Mouse (Mus musculus) midbrain, postnatal 0 days (tissue): ENCODE data around the gene Tmem33. TPM values are rescaled to one million over a fixed set of nuclear protein-coding genes. Genes with fewer than 3 reads are reported as not detected.

ENCODE experiments used
- ATAC-seq: fragments of 200-750 bp; cut with Nextera tagmentation; 2 replicates; pipeline ENCODE4 v1.8.0; 2017; ENCODE audit warnings: moderate number of reproducible peaks, mild to moderate bottlenecking, moderate TSS enrichment, moderate library complexity; ENCODE audit not compliant: low FRiP score
- DNase-seq: peaks from one replicate; pipeline ENCODE4 v3.0.0-alpha.2; 2015; ENCODE audit warnings: low spot score
- H3K27ac ChIP-seq: fragments of 300-500 bp; sonication (generic); 2 replicates; pipeline ENCODE4 v1.5.1; 2014; ENCODE audit warnings: low read depth, mild to moderate bottlenecking, low read length, mixed read lengths
- H3K27me3 ChIP-seq: fragments of 300-500 bp; sonication (generic); 2 replicates; pipeline ENCODE4 v1.6.1; 2014; ENCODE audit warnings: low read length, control low read depth, mixed read lengths; ENCODE audit not compliant: insufficient read depth
- H3K36me3 ChIP-seq: fragments of 300-500 bp; sonication (generic); 2 replicates; pipeline ENCODE4 v1.6.1; 2014; ENCODE audit warnings: low read length, control low read depth, mixed read lengths; ENCODE audit not compliant: insufficient read depth
- H3K4me1 ChIP-seq: fragments of 300-500 bp; sonication (generic); 2 replicates; pipeline ENCODE4 v1.6.1; 2014; ENCODE audit warnings: mild to moderate bottlenecking, control low read depth, antibody characterized with exemption, low read length, mixed read lengths; ENCODE audit not compliant: insufficient read depth
- H3K4me2 ChIP-seq: fragments of 300-500 bp; sonication (generic); 2 replicates; pipeline ENCODE4 v1.6.1; 2014; ENCODE audit warnings: low read depth, mild to moderate bottlenecking, low read length, mixed read lengths; ENCODE audit not compliant: poor library complexity, severe bottlenecking
- H3K4me3 ChIP-seq: fragments of 300-500 bp; sonication (generic); 2 replicates; pipeline ENCODE4 v1.5.1; 2014; ENCODE audit warnings: low read depth, mild to moderate bottlenecking, low read length, moderate library complexity
- H3K9ac ChIP-seq: fragments of 300-500 bp; sonication (generic); replicated peaks from 2 replicates; pipeline ENCODE4 v1.6.1; 2014; ENCODE audit warnings: mild to moderate bottlenecking, low read length, moderate library complexity, mixed read lengths; ENCODE audit not compliant: poor library complexity, severe bottlenecking
- H3K9me3 ChIP-seq: fragments of 300-500 bp; sonication (generic); 2 replicates; pipeline ENCODE4 v1.6.1; 2016; ENCODE audit warnings: low read length, control low read depth
- CTCF ChIP-seq: IDR thresholded peaks from 2 replicates; pipeline ENCODE4 v1.5.1; 2016; ENCODE audit warnings: antibody characterized with exemption, mild to moderate bottlenecking
- WGBS: fragments of 180-500 bp; shearing (Covaris S2); extraction: QIAGEN DNeasy Blood & Tissue Kit; methylation state at CpG from one replicate; pipeline ENCODE4 v1.1.7; 2014; 5-methylcytosine and 5-hydroxymethylcytosine counted together
- polyA plus RNA-seq: library from polyadenylated mRNA; unstranded; fragments of >200 nt; fragmentation: Nextera tagmentation; extraction: Ambion mirVana; gene quantifications from 2 replicates; pipeline ENCODE4 v1.2.1, GENCODE M21; 2015
- total RNA-seq: library from RNA; depleted of rRNA; stranded (reverse); fragments of >200 nt; gene quantifications from 2 replicates; pipeline ENCODE4 v1.2.3, GENCODE M21; 2014

Gene Tmem33
- total and polyA plus RNA-seq, 2 experiments from 2014 or later = 55.0 to 68.1 TPM

- Histone ChIP-seq H3K9ac (no peak overlapping the region), H3K4me2 (no peak overlapping the region), H3K9me3 (no peaks in the 10 kb centered on the region), H3K27me3 (no peaks in the 10 kb centered on the region), H3K27ac (no peak overlapping the region), H3K4me3 (no peak overlapping the region), H3K4me1 (peaks cover 7% of the 10 kb centered on the region; the same call in 1 of the 2 replicates), H3K36me3 (peaks cover 35% of the 10 kb centered on the region; the same call in 1 of the 2 replicates)
- peak; percentile 57 for TF ChIP-seq CTCF
- DNase-seq (no peak), ATAC-seq (no peak)
- WGBS = 90% methylated on average over 1 of the region's 1 CpGs
Measured at GRCm38 (mm10) chr5:67266106-67266505, 5.7 kb downstream of the Tmem33 start.

GRCm38 (mm10) chr5:67269309-67269708 lies 8.9 kb downstream of the Tmem33 start:
- no peak overlapping the region for H3K27ac ChIP-seq
- no peaks in the 10 kb centered on the region for H3K27me3 ChIP-seq
- H3K9ac ChIP-seq = no peak overlapping the region
- no peak for TF ChIP-seq CTCF
- H3K4me1 ChIP-seq = no peaks in the 10 kb centered on the region
- ATAC-seq = no peak
- no peak for DNase-seq
- H3K36me3 ChIP-seq = peaks cover 31% of the 10 kb centered on the region; the same call in 1 of the 2 replicates
- 92% methylated on average over 8 of the region's 8 CpGs for WGBS
- H3K4me2 ChIP-seq = no peak overlapping the region
- no peak overlapping the region for H3K4me3 ChIP-seq
- no peaks in the 10 kb centered on the region for H3K9me3 ChIP-seq

- Histone ChIP-seq H3K4me3 (no peak overlapping the region), H3K4me1 (no peaks in the 10 kb centered on the region), H3K9ac (no peak overlapping the region), H3K27me3 (no peaks in the 10 kb centered on the region), H3K27ac (no peak overlapping the region), H3K36me3 (peaks cover 4% of the 10 kb centered on the region), H3K4me2 (no peak overlapping the region), H3K9me3 (no peaks in the 10 kb centered on the region)
- no peak for TF ChIP-seq CTCF
- WGBS = 94% methylated on average over 9 of the region's 9 CpGs
- ATAC-seq = no peak
- DNase-seq = no peak
Measured at GRCm38 (mm10) chr5:67279407-67279806, 19.0 kb downstream of the Tmem33 start.

- 98% methylated on average over 4 of the region's 4 CpGs for WGBS
- no peak overlapping the region for H3K4me2 ChIP-seq
- no peak for TF ChIP-seq CTCF
- no peaks in the 10 kb centered on the region for H3K9me3 ChIP-seq
- H3K4me1 ChIP-seq = no peaks in the 10 kb centered on the region
- no peak for ATAC-seq
- no peak for DNase-seq
- no peak overlapping the region for H3K4me3 ChIP-seq
- no peak overlapping the region for H3K27ac ChIP-seq
- H3K9ac ChIP-seq = no peak overlapping the region
- H3K27me3 ChIP-seq = no peaks in the 10 kb centered on the region
- H3K36me3 ChIP-seq = peaks cover 7% of the 10 kb centered on the region
Measured at GRCm38 (mm10) chr5:67279840-67280239, 19.5 kb downstream of the Tmem33 start.

- ATAC-seq = no peak
- WGBS = 93% methylated on average over 4 of the region's 4 CpGs
- peaks cover 11% of the 10 kb centered on the region for H3K36me3 ChIP-seq
Measured at GRCm38 (mm10) chr5:67280400-67280799, 20.0 kb downstream of the Tmem33 start.

GRCm38 (mm10) chr5:67295029-67295428 lies 34.7 kb downstream of the Tmem33 start:
- no peak overlapping the region for H3K9ac ChIP-seq
- 0 out of 2 replicates have a peak, but pooled peaks cover 5% of the 10 kb centered on the region for H3K36me3 ChIP-seq
- WGBS = 88% methylated on average over 3 of the region's 3 CpGs
- no peaks in the 10 kb centered on the region for H3K27me3 ChIP-seq
- H3K27ac ChIP-seq = no peak overlapping the region
- no peaks in the 10 kb centered on the region for H3K9me3 ChIP-seq
- H3K4me3 ChIP-seq = no peak overlapping the region
- TF ChIP-seq CTCF = no peak
- no peaks in the 10 kb centered on the region for H3K4me1 ChIP-seq
- no peak overlapping the region for H3K4me2 ChIP-seq
- DNase-seq (no peak), ATAC-seq (no peak)

More at GRCm38 (mm10) chr5:67280400-67280799, 20.0 kb downstream of the Tmem33 start:
- TF ChIP-seq CTCF = no peak
- H3K4me3 ChIP-seq = no peak overlapping the region
- no peak overlapping the region for H3K27ac ChIP-seq
- H3K9me3 ChIP-seq = no peaks in the 10 kb centered on the region
- H3K27me3 ChIP-seq = no peaks in the 10 kb centered on the region
- H3K4me1 ChIP-seq = no peaks in the 10 kb centered on the region
- DNase-seq = no peak
- no peak overlapping the region for H3K4me2 ChIP-seq
- no peak overlapping the region for H3K9ac ChIP-seq
